Mouse (Mus musculus): ENCODE measurements around the gene Itgb8. TPM values are rescaled to one million over a fixed set of nuclear protein-coding genes. Genes with fewer than 3 reads are reported as not detected.

Gene Itgb8
- 29.6 and 32.7 TPM in 2 replicates for polyA plus RNA-seq (2014; fragmentation: Nextera tagmentation; extraction: Ambion mirVana)

- peak within 1 kb of the TSS; percentile 98 for H3K27ac ChIP-seq (ENCODE audit: low read depth, low read length)
- under 1% methylated on average over 29 of the region's 29 CpGs for WGBS
- peak; percentile 85 for DNase-seq (ENCODE audit: low spot score)
- peak within 1 kb of the TSS; percentile 43 for H3K4me3 ChIP-seq (ENCODE audit: low read depth, low read length)
- H3K36me3 ChIP-seq (ENCODE audit: control insufficient read depth, insufficient read depth, low read length), result no peaks in the 10 kb centered on the region
- H3K27me3 ChIP-seq (ENCODE audit: control insufficient read depth, insufficient read depth, low read length), result no peaks in the 10 kb centered on the region
- H3K9ac ChIP-seq (ENCODE audit: low read depth, low read length), result peak within 1 kb of the TSS; percentile 88
- H3K4me1 ChIP-seq (replicated peaks; ENCODE audit: control insufficient read depth, insufficient read depth, low read length), result 0 out of 2 replicates have a peak, but pooled peaks cover 2% of the 10 kb centered on the region
- peak; percentile 93 for ATAC-seq (ENCODE audit: low FRiP score)
- H3K4me2 ChIP-seq (replicated peaks; ENCODE audit: low read depth, low read length), result peak within 1 kb of the TSS; percentile 78
- no peaks in the 10 kb centered on the region for H3K9me3 ChIP-seq (ENCODE audit: control insufficient read depth, low read length)
Measured at GRCm38 (mm10) chr12:119238696-119239415, at the start of gene Itgb8. Gene Itgb8, minus strand, starts transcription at chr12:119238802.

- H3K4me2 ChIP-seq (replicated peaks; ENCODE audit: low read depth, low read length), result no peak overlapping the region
- no peaks in the 10 kb centered on the region for H3K4me1 ChIP-seq (replicated peaks; ENCODE audit: control insufficient read depth, insufficient read depth, low read length)
- DNase-seq (ENCODE audit: low spot score) (no peak), ATAC-seq (ENCODE audit: low FRiP score) (no peak)
- no peaks in the 10 kb centered on the region for H3K36me3 ChIP-seq (ENCODE audit: control insufficient read depth, insufficient read depth, low read length)
- no peak overlapping the region for H3K27ac ChIP-seq (ENCODE audit: low read depth, low read length)
- H3K9me3 ChIP-seq (ENCODE audit: control insufficient read depth, low read length), result no peaks in the 10 kb centered on the region
- WGBS, result 73% methylated on average over 1 of the region's 1 CpGs
- H3K27me3 ChIP-seq (ENCODE audit: control insufficient read depth, insufficient read depth, low read length), result no peaks in the 10 kb centered on the region
- no peak overlapping the region for H3K4me3 ChIP-seq (ENCODE audit: low read depth, low read length)
- H3K9ac ChIP-seq (ENCODE audit: low read depth, low read length), result no peak overlapping the region
Measured at GRCm38 (mm10) chr12:119276282-119276681, 37.7 kb upstream of the Itgb8 start.

GRCm38 (mm10) chr12:119273605-119274004 lies 35.0 kb upstream of the Itgb8 start:
- ATAC-seq (ENCODE audit: low FRiP score) (peak; percentile 45; the same call in 1 of the 2 replicates), DNase-seq (ENCODE audit: low spot score) (peak; percentile 10)
- Histone ChIP-seq H3K27me3 (ENCODE audit: control insufficient read depth, insufficient read depth, low read length) (no peaks in the 10 kb centered on the region), H3K9me3 (ENCODE audit: control insufficient read depth, low read length) (no peaks in the 10 kb centered on the region), H3K27ac (ENCODE audit: low read depth, low read length) (no peak overlapping the region), H3K4me2 (replicated peaks; ENCODE audit: low read depth, low read length) (no peak overlapping the region), H3K4me3 (ENCODE audit: low read depth, low read length) (no peak overlapping the region), H3K4me1 (replicated peaks; ENCODE audit: control insufficient read depth, insufficient read depth, low read length) (no peaks in the 10 kb centered on the region), H3K9ac (ENCODE audit: low read depth, low read length) (no peak overlapping the region), H3K36me3 (ENCODE audit: control insufficient read depth, insufficient read depth, low read length) (no peaks in the 10 kb centered on the region)
- WGBS, result 3% methylated on average over 1 of the region's 1 CpGs

- no peak for DNase-seq (ENCODE audit: low spot score)
- Histone ChIP-seq H3K9me3 (ENCODE audit: control insufficient read depth, low read length) (no peaks in the 10 kb centered on the region), H3K4me1 (replicated peaks; ENCODE audit: control insufficient read depth, insufficient read depth, low read length) (no peaks in the 10 kb centered on the region), H3K27ac (ENCODE audit: low read depth, low read length) (no peak overlapping the region), H3K36me3 (ENCODE audit: control insufficient read depth, insufficient read depth, low read length) (no peaks in the 10 kb centered on the region), H3K9ac (ENCODE audit: low read depth, low read length) (no peak overlapping the region), H3K27me3 (ENCODE audit: control insufficient read depth, insufficient read depth, low read length) (no peaks in the 10 kb centered on the region), H3K4me3 (ENCODE audit: low read depth, low read length) (no peak overlapping the region), H3K4me2 (replicated peaks; ENCODE audit: low read depth, low read length) (no peak overlapping the region)
- ATAC-seq (ENCODE audit: low FRiP score), result no peak
- 92% methylated on average over 1 of the region's 1 CpGs for WGBS
Measured at GRCm38 (mm10) chr12:119271964-119272363, 33.4 kb upstream of the Itgb8 start.

GRCm38 (mm10) chr12:119270036-119270435 lies 31.4 kb upstream of the Itgb8 start:
- no peak for ATAC-seq (ENCODE audit: low FRiP score)
- Histone ChIP-seq H3K4me1 (replicated peaks; ENCODE audit: control insufficient read depth, insufficient read depth, low read length) (no peaks in the 10 kb centered on the region), H3K9me3 (ENCODE audit: control insufficient read depth, low read length) (no peaks in the 10 kb centered on the region), H3K36me3 (ENCODE audit: control insufficient read depth, insufficient read depth, low read length) (no peaks in the 10 kb centered on the region), H3K4me2 (replicated peaks; ENCODE audit: low read depth, low read length) (no peak overlapping the region), H3K27me3 (ENCODE audit: control insufficient read depth, insufficient read depth, low read length) (no peaks in the 10 kb centered on the region), H3K27ac (ENCODE audit: low read depth, low read length) (no peak overlapping the region), H3K4me3 (ENCODE audit: low read depth, low read length) (no peak overlapping the region), H3K9ac (ENCODE audit: low read depth, low read length) (no peak overlapping the region)
- DNase-seq (ENCODE audit: low spot score), result no peak
- 88% methylated on average over 2 of the region's 2 CpGs for WGBS

GRCm38 (mm10) chr12:119268723-119269122 lies 30.1 kb upstream of the Itgb8 start:
- Histone ChIP-seq H3K9me3 (ENCODE audit: control insufficient read depth, low read length) (no peaks in the 10 kb centered on the region), H3K4me2 (replicated peaks; ENCODE audit: low read depth, low read length) (no peak overlapping the region), H3K4me1 (replicated peaks; ENCODE audit: control insufficient read depth, insufficient read depth, low read length) (no peaks in the 10 kb centered on the region), H3K4me3 (ENCODE audit: low read depth, low read length) (no peak overlapping the region), H3K27me3 (ENCODE audit: control insufficient read depth, insufficient read depth, low read length) (no peaks in the 10 kb centered on the region), H3K27ac (ENCODE audit: low read depth, low read length) (no peak overlapping the region), H3K9ac (ENCODE audit: low read depth, low read length) (no peak overlapping the region), H3K36me3 (ENCODE audit: control insufficient read depth, insufficient read depth, low read length) (no peaks in the 10 kb centered on the region)
- ATAC-seq (ENCODE audit: low FRiP score) (no peak), DNase-seq (ENCODE audit: low spot score) (no peak)
- WGBS, result 79% methylated on average over 1 of the region's 1 CpGs

GRCm38 (mm10) chr12:119264506-119264905 lies 25.9 kb upstream of the Itgb8 start:
- Histone ChIP-seq H3K4me3 (ENCODE audit: low read depth, low read length) (no peak overlapping the region), H3K4me1 (replicated peaks; ENCODE audit: control insufficient read depth, insufficient read depth, low read length) (no peaks in the 10 kb centered on the region), H3K36me3 (ENCODE audit: control insufficient read depth, insufficient read depth, low read length) (no peaks in the 10 kb centered on the region), H3K4me2 (replicated peaks; ENCODE audit: low read depth, low read length) (no peak overlapping the region), H3K27ac (ENCODE audit: low read depth, low read length) (no peak overlapping the region), H3K9me3 (ENCODE audit: control insufficient read depth, low read length) (no peaks in the 10 kb centered on the region), H3K9ac (ENCODE audit: low read depth, low read length) (no peak overlapping the region), H3K27me3 (ENCODE audit: control insufficient read depth, insufficient read depth, low read length) (no peaks in the 10 kb centered on the region)
- ATAC-seq (ENCODE audit: low FRiP score) (no peak), DNase-seq (ENCODE audit: low spot score) (no peak)
- WGBS, result 88% methylated on average over 3 of the region's 3 CpGs

GRCm38 (mm10) chr12:119248581-119248980 lies 10.0 kb upstream of the Itgb8 start:
- 15% methylated on average over 1 of the region's 1 CpGs for WGBS
- H3K27ac ChIP-seq (ENCODE audit: low read depth, low read length), result no peak overlapping the region
- H3K36me3 ChIP-seq (ENCODE audit: control insufficient read depth, insufficient read depth, low read length), result no peaks in the 10 kb centered on the region
- no peaks in the 10 kb centered on the region for H3K9me3 ChIP-seq (ENCODE audit: control insufficient read depth, low read length)
- no peak overlapping the region for H3K9ac ChIP-seq (ENCODE audit: low read depth, low read length)
- H3K27me3 ChIP-seq (ENCODE audit: control insufficient read depth, insufficient read depth, low read length), result no peaks in the 10 kb centered on the region
- no peak overlapping the region for H3K4me3 ChIP-seq (ENCODE audit: low read depth, low read length)
- no peak overlapping the region for H3K4me2 ChIP-seq (replicated peaks; ENCODE audit: low read depth, low read length)
- DNase-seq (ENCODE audit: low spot score), result peak; percentile 22
- H3K4me1 ChIP-seq (replicated peaks; ENCODE audit: control insufficient read depth, insufficient read depth, low read length), result no peaks in the 10 kb centered on the region
- no peak for ATAC-seq (ENCODE audit: low FRiP score)

GRCm38 (mm10) chr12:119241071-119241470 lies 2.5 kb upstream of the Itgb8 start:
- Histone ChIP-seq H3K36me3 (ENCODE audit: control insufficient read depth, insufficient read depth, low read length) (no peaks in the 10 kb centered on the region), H3K4me1 (replicated peaks; ENCODE audit: control insufficient read depth, insufficient read depth, low read length) (no peaks in the 10 kb centered on the region), H3K27ac (ENCODE audit: low read depth, low read length) (no peak overlapping the region), H3K9ac (ENCODE audit: low read depth, low read length) (no peak overlapping the region), H3K4me3 (ENCODE audit: low read depth, low read length) (no peak overlapping the region), H3K4me2 (replicated peaks; ENCODE audit: low read depth, low read length) (no peak overlapping the region), H3K9me3 (ENCODE audit: control insufficient read depth, low read length) (no peaks in the 10 kb centered on the region), H3K27me3 (ENCODE audit: control insufficient read depth, insufficient read depth, low read length) (no peaks in the 10 kb centered on the region)
- WGBS, result 21% methylated on average over 1 of the region's 1 CpGs
- ATAC-seq (ENCODE audit: low FRiP score) (no peak), DNase-seq (ENCODE audit: low spot score) (no peak)

Measured in hindbrain, embryonic 11.5 days (tissue).